Mouse (Mus musculus) olfactory bulb, adult 2 months (tissue): ENCODE results near the gene 4930578C19Rik.

Experiments used
- CTCF ChIP-seq: fragments of 200-500 bp; IDR thresholded peaks from 2 replicates; pipeline ENCODE4 v1.5.1; 2012; ENCODE audit warnings: low read depth, mild to moderate bottlenecking, low read length, moderate library complexity; ENCODE audit not compliant: insufficient read depth
- POLR2A ChIP-seq: fragments of 200-500 bp; IDR thresholded peaks from 2 replicates; pipeline ENCODE4 v1.6.1; 2012; ENCODE audit warnings: mild to moderate bottlenecking, low read depth, low read length, moderate library complexity; ENCODE audit not compliant: insufficient read depth

DNA sequence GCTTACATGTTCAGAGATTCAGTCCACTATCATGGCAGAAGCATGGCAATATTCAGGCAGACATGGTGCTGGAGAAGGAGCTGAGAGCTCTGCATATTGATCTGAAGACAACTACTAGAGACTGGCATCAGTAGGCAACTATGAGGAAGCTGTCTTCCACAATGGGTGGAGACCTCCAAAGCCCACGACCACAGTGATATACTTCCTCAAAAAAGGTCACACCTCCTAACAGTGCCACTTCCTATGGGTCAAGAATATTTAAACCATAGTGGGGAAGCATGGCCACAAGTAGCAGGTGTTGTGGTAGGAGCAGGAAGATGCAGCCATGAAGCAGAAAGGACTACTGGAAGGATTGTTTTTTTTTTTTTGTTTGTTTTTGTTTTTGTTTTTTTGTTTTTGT lies 6.5 kb upstream of the 4930578C19Rik start:
- no peak for TF ChIP-seq CTCF
- TF ChIP-seq POLR2A, result no peak
